ENCODE assay signal across 23 mouse cellular contexts in the genomic region with DNA sequence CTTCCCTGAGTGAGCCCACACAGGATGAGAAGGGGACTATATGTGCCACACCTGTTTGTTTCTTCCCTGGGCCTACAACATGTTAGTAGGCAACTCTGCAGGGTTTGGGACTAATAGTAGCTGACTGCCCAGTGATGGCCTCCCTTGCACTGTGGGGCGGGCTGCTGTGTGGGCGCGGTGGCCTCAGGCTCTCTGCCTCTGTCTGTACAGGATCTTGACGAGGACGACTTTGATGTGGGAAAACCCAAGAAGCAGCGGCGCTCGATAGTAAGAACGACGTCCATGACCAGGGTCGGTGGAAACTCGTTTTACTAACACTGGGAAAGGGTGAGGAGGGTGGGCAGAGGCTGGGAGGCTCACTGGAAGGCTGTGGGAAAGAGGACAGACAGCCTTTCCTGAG. TPM values are rescaled to one million over a fixed set of nuclear protein-coding genes. Genes with fewer than 3 reads are reported as not detected.
DNase-seq lines count a peak whose midpoint lies in the region; ATAC-seq and TF ChIP-seq lines count a peak whose summit lies in the region.
"Had no signal": no experiment of that assay in that cellular context is flagged by ENCODE, and none has a peak within 500 bp of the region (broad histone marks: within the 10 kb centered on the region; RNA-seq: fewer than 3 reads in every experiment).

No protein-coding gene starts in this region.

- no peaks in the 10 kb centered on the region for H3K9me3 ChIP-seq in forebrain, embryonic 10.5 days
- no peaks in the 10 kb centered on the region for H3K9me3 ChIP-seq in forebrain, embryonic 15.5 days
- H3K9me3 ChIP-seq: embryonic facial prominence, embryonic 15.5 days; megakaryocyte, embryonic 14.5 days; neural tube, embryonic 12.5 days had no signal

- H3K4me2 ChIP-seq in forebrain, embryonic 15.5 days (replicated peaks) = no peak overlapping the region
- H3K4me2 ChIP-seq: embryonic facial prominence, embryonic 15.5 days; hindbrain, embryonic 14.5 days; neural tube, embryonic 12.5 days had no signal

- no peak for TF ChIP-seq POLR2A in testis, adult 2 months (IDR thresholded peaks at IDR 0.05; ENCODE audit: control insufficient read depth, low read depth, low read length)

- H3K27me3 ChIP-seq in forebrain, embryonic 10.5 days (ENCODE audit: poor library complexity, severe bottlenecking) = no peaks in the 10 kb centered on the region
- no peaks in the 10 kb centered on the region for H3K27me3 ChIP-seq in forebrain, embryonic 15.5 days
- H3K27me3 ChIP-seq in testis, adult 2 months (ENCODE audit: control insufficient read depth, insufficient read depth, low read length) = no peaks in the 10 kb centered on the region
- H3K27me3 ChIP-seq: embryonic facial prominence, embryonic 15.5 days; neural tube, embryonic 12.5 days had no signal

- no peak overlapping the region for H3K9ac ChIP-seq in forebrain, embryonic 15.5 days (replicated peaks)
- H3K9ac ChIP-seq: embryonic facial prominence, embryonic 15.5 days; hindbrain, embryonic 14.5 days; liver, embryonic 14.5 days; neural tube, embryonic 12.5 days had no signal

- H3K27ac ChIP-seq in forebrain, embryonic 10.5 days = peak overlapping the region; percentile 74; the same call in 1 of the 2 replicates
- H3K27ac ChIP-seq in forebrain, embryonic 15.5 days (replicated peaks) = no peak overlapping the region
- H3K27ac ChIP-seq in testis, adult 2 months (ENCODE audit: control insufficient read depth, insufficient read depth, low read depth, low read length) = no peak overlapping the region
- H3K27ac ChIP-seq: hindbrain, embryonic 14.5 days; liver, embryonic 14.5 days; neural tube, embryonic 12.5 days had no signal

- no peak overlapping the region for H3K4me3 ChIP-seq in forebrain, embryonic 10.5 days
- no peak overlapping the region for H3K4me3 ChIP-seq in forebrain, embryonic 15.5 days
- peak overlapping the region; percentile 70 for H3K4me3 ChIP-seq in testis, adult 2 months (ENCODE audit: control insufficient read depth, low read depth, low read length)
- H3K4me3 ChIP-seq: embryonic facial prominence, embryonic 15.5 days; megakaryocyte, embryonic 14.5 days; neural tube, embryonic 12.5 days had no signal

- no peak for TF ChIP-seq CTCF in testis, adult 2 months (IDR thresholded peaks at IDR 0.05; ENCODE audit: control insufficient read depth, insufficient read depth, insufficient replicate concordance, low read depth, low read length)

- ATAC-seq in forebrain, embryonic 15.5 days (replicated peaks) = no peak
- no peak for ATAC-seq in megakaryocyte, adult 5-6 weeks (ENCODE audit: poor library complexity, severe bottlenecking)
- ATAC-seq: midbrain, embryonic 16.5 days had no signal

- H3K36me3 ChIP-seq in forebrain, embryonic 10.5 days (replicated peaks) = peaks cover 95% of the 10 kb centered on the region
- H3K36me3 ChIP-seq in forebrain, embryonic 15.5 days = peaks cover 59% of the 10 kb centered on the region
- H3K36me3 ChIP-seq in testis, adult 2 months (ENCODE audit: control insufficient read depth, insufficient read depth, low read length) = no peaks in the 10 kb centered on the region

- H3K4me1 ChIP-seq in forebrain, embryonic 10.5 days = peaks cover 12% of the 10 kb centered on the region
- H3K4me1 ChIP-seq in forebrain, embryonic 15.5 days = no peaks in the 10 kb centered on the region
- H3K4me1 ChIP-seq in testis, adult 2 months (ENCODE audit: control insufficient read depth, insufficient read depth, low read length) = no peaks in the 10 kb centered on the region; the same call in 1 of the 2 replicates
- H3K4me1 ChIP-seq: neural tube, embryonic 12.5 days had no signal

- no peak for DNase-seq in forebrain, embryonic 10.5 days (ENCODE audit: extremely low spot score, low spot score)
- no peak for DNase-seq in testis, postnatal 14 days (ENCODE audit: low spot score)
- DNase-seq in naive thymus-derived CD4-positive, alpha-beta T cell, adult 2 months (ENCODE audit: low read depth) = peak; percentile 72
- no peak for DNase-seq in cerebellum, adult 11-12 months
- no peak for DNase-seq in kidney, adult 18-20 months
- DNase-seq: adrenal gland, postnatal 36 days; cerebellum, adult 8-10 months; gastrocnemius, postnatal 10 days; heart, postnatal 14 days; kidney, adult 9 months had no signal

- 94% methylated on average over 12 of the region's 12 CpGs for WGBS in forebrain, embryonic 10.5 days
- WGBS in forebrain, embryonic 15.5 days = 84% methylated on average over 12 of the region's 12 CpGs

RNA-seq across cellular contexts. Expression of a gene that starts 23.6 kb away (rescaled TPM):
- polyA plus RNA-seq in forebrain, embryonic 10.5 days (2016; fragmentation: Nextera tagmentation; extraction: Ambion mirVana) = not detected in 2 replicates
- polyA plus RNA-seq in forebrain, embryonic 15.5 days (2015; fragmentation: Nextera tagmentation; extraction: Ambion mirVana) = 0.18 and 0.37 TPM in 2 replicates
- 451 and 544 TPM in 2 replicates for polyA plus RNA-seq in testis, adult 2 months (2012; rRNA removed)
- total RNA-seq in megakaryocyte, adult 5-6 weeks (2015) = 0.25 TPM in 1 of 2 replicates, not detected in the other
- total RNA-seq in megakaryocyte, adult 5-6 weeks (2017) = 0.88 TPM in 1 of 2 replicates, not detected in the other
- total RNA-seq: heart, adult 8-10 months had no signal
- polyA plus RNA-seq: cortical plate, adult 2 months; embryonic facial prominence, embryonic 15.5 days; forebrain, embryonic 11.5 days; midbrain, embryonic 16.5 days; neural tube, embryonic 12.5 days; stomach, embryonic 16.5 days had no signal

RNA-seq across cellular contexts. Expression of a gene that starts 36.4 kb away (rescaled TPM):
- polyA plus RNA-seq in forebrain, embryonic 10.5 days (2016; fragmentation: Nextera tagmentation; extraction: Ambion mirVana) = 16.9 and 18.3 TPM in 2 replicates
- 22.6 and 24.4 TPM in 2 replicates for polyA plus RNA-seq in forebrain, embryonic 15.5 days (2015; fragmentation: Nextera tagmentation; extraction: Ambion mirVana)
- polyA plus RNA-seq in testis, adult 2 months (2012; rRNA removed) = 216 and 228 TPM in 2 replicates
- total RNA-seq in megakaryocyte, adult 5-6 weeks (2015) = 55.1 TPM in 2 replicates
- total RNA-seq in megakaryocyte, adult 5-6 weeks (2017) = 36.5 and 37.5 TPM in 2 replicates

RNA-seq across cellular contexts. Expression of a gene that starts 47.4 kb away (rescaled TPM):
- 21.2 and 22.7 TPM in 2 replicates for polyA plus RNA-seq in forebrain, embryonic 10.5 days (2016; fragmentation: Nextera tagmentation; extraction: Ambion mirVana)
- 15.2 and 17.9 TPM in 2 replicates for polyA plus RNA-seq in forebrain, embryonic 15.5 days (2015; fragmentation: Nextera tagmentation; extraction: Ambion mirVana)
- 57.9 and 63.9 TPM in 2 replicates for polyA plus RNA-seq in testis, adult 2 months (2012; rRNA removed)
- total RNA-seq in megakaryocyte, adult 5-6 weeks (2015) = 32.0 and 35.5 TPM in 2 replicates
- total RNA-seq in megakaryocyte, adult 5-6 weeks (2017) = 14.5 and 21.4 TPM in 2 replicates

RNA-seq across cellular contexts. Expression of a gene that starts 50.2 kb away (rescaled TPM):
- polyA plus RNA-seq in forebrain, embryonic 10.5 days (2016; fragmentation: Nextera tagmentation; extraction: Ambion mirVana) = 50.8 and 58.1 TPM in 2 replicates
- polyA plus RNA-seq in forebrain, embryonic 15.5 days (2015; fragmentation: Nextera tagmentation; extraction: Ambion mirVana) = 67.3 and 67.7 TPM in 2 replicates
- polyA plus RNA-seq in testis, adult 2 months (2012; rRNA removed) = 67.1 and 67.8 TPM in 2 replicates
- 20.2 and 25.3 TPM in 2 replicates for total RNA-seq in megakaryocyte, adult 5-6 weeks (2015)
- total RNA-seq in megakaryocyte, adult 5-6 weeks (2017) = 37.0 and 43.6 TPM in 2 replicates

Comparison
In these comparisons a context has a peak if more than half of its experiments do, and no peak if none do; other contexts are left out.
1. RNA of a gene that starts 23.6 kb away (polyA plus RNA-seq): 451 to 544 TPM in testis, adult 2 months; 0.18 to 0.37 TPM in forebrain, embryonic 15.5 days and not detected in forebrain, embryonic 10.5 days; every median in the first group is over 100 times any median in the second.